Comparison of ENCODE assay signal across 11 mouse cellular contexts in the genomic region with DNA sequence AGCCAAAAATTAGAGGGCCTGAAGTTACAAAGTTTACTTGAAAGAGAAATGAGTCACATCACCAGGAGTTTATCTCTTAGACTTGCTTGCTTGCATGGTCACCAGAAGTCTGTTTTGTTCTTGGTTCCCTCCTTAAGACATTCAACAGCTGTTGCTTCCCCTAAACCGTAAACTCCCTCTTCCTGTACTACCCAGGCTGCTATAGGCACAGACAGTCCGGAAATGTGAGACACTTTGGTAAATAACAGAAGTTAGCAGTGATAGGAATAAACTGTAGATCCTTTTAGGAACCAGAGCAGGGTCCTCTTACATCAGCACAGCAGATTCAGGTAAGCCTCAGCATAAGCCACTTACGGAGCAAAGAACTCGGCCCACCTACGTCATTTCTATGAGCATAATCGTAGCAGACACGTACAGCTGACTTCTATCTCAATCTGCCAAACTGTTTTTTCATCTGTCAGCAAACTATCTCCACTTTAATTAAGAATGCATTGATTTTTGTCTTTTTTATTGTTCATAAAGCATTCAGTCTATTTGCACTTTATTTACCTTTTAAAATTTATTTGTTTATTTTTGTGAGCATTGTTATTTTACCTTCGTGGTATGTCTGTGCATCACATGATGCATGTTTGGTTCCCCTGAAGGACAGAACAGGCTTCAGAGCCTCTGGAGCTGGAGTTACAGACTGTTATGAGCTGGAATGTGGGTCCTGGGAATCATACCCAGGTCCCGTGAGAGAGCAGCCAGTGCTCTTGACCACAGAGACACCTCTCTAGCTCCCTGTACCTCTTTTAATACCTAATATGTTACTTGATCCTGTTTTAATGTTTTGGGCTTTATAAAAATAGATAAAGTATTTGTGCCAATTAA. TPM values are rescaled to one million over a fixed set of nuclear protein-coding genes. Genes with fewer than 3 reads are reported as not detected.
DNase-seq lines count a peak whose midpoint lies in the region; ATAC-seq and TF ChIP-seq lines count a peak whose summit lies in the region.
"Had no signal": no experiment of that assay in that cellular context is flagged by ENCODE, and none has a peak within 500 bp of the region (broad histone marks: within the 10 kb centered on the region; RNA-seq: fewer than 3 reads in every experiment).

No protein-coding gene starts in this region.

- H3K27me3 ChIP-seq in limb, embryonic 15.5 days = no peaks in the 10 kb centered on the region
- no peaks in the 10 kb centered on the region for H3K27me3 ChIP-seq in limb, embryonic 10.5 days (ENCODE audit: low read depth, poor library complexity, severe bottlenecking)
- no peaks in the 10 kb centered on the region for H3K27me3 ChIP-seq in liver, embryonic 14.5 days (ENCODE audit: control insufficient read depth, insufficient read depth, low read length)
- no peaks in the 10 kb centered on the region for H3K27me3 ChIP-seq in splenic B cell, adult 2 months (ENCODE audit: control insufficient read depth, insufficient read depth, low read length, poor library complexity, severe bottlenecking)
- H3K27me3 ChIP-seq in midbrain, embryonic 14.5 days (ENCODE audit: control insufficient read depth, insufficient read depth, low read length) = no peaks in the 10 kb centered on the region

- no peaks in the 10 kb centered on the region for H3K9me3 ChIP-seq in limb, embryonic 15.5 days
- no peaks in the 10 kb centered on the region for H3K9me3 ChIP-seq in limb, embryonic 10.5 days (replicated peaks)
- H3K9me3 ChIP-seq in liver, embryonic 14.5 days (ENCODE audit: control insufficient read depth, low read length) = no peaks in the 10 kb centered on the region
- peaks cover 4% of the 10 kb centered on the region; the same call in 1 of the 2 replicates for H3K9me3 ChIP-seq in midbrain, embryonic 14.5 days (ENCODE audit: control insufficient read depth, low read length)

- no peak for TF ChIP-seq EP300 in liver, embryonic 14.5 days (IDR thresholded peaks at IDR 0.05; ENCODE audit: low read depth)

- no peaks in the 10 kb centered on the region for H3K36me3 ChIP-seq in limb, embryonic 15.5 days
- H3K36me3 ChIP-seq in limb, embryonic 10.5 days = no peaks in the 10 kb centered on the region
- no peaks in the 10 kb centered on the region for H3K36me3 ChIP-seq in liver, embryonic 14.5 days (replicated peaks; ENCODE audit: control insufficient read depth, insufficient read depth, low read depth)
- no peaks in the 10 kb centered on the region for H3K36me3 ChIP-seq in splenic B cell, adult 2 months (ENCODE audit: control insufficient read depth, insufficient read depth, low read length, poor library complexity, severe bottlenecking)
- no peaks in the 10 kb centered on the region for H3K36me3 ChIP-seq in midbrain, embryonic 14.5 days (ENCODE audit: control insufficient read depth, insufficient read depth, low read length)
- H3K36me3 ChIP-seq: G1E had no signal

- H3K4me3 ChIP-seq in limb, embryonic 15.5 days = no peak overlapping the region
- no peak overlapping the region for H3K4me3 ChIP-seq in limb, embryonic 10.5 days
- H3K4me3 ChIP-seq in liver, embryonic 14.5 days (ENCODE audit: insufficient read depth in 1 of 2, low read depth in 2 of 2, low read length in 2 of 2) = no peak overlapping the region
- no peak overlapping the region for H3K4me3 ChIP-seq in midbrain, embryonic 14.5 days (replicated peaks; ENCODE audit: low read depth, low read length)

- H3K9ac ChIP-seq in limb, embryonic 15.5 days = no peak overlapping the region
- no peak overlapping the region for H3K9ac ChIP-seq in liver, embryonic 14.5 days (replicated peaks)
- no peak overlapping the region for H3K9ac ChIP-seq in midbrain, embryonic 14.5 days (replicated peaks; ENCODE audit: low read length)

- no peaks in the 10 kb centered on the region for H3K4me1 ChIP-seq in limb, embryonic 15.5 days
- H3K4me1 ChIP-seq in limb, embryonic 10.5 days = no peaks in the 10 kb centered on the region
- no peaks in the 10 kb centered on the region for H3K4me1 ChIP-seq in liver, embryonic 14.5 days (replicated peaks; ENCODE audit: control insufficient read depth in 2 of 2, insufficient read depth in 2 of 2, low read length in 1 of 2)
- H3K4me1 ChIP-seq in midbrain, embryonic 14.5 days (ENCODE audit: control insufficient read depth, insufficient read depth, low read length) = no peaks in the 10 kb centered on the region

- DNase-seq in limb, embryonic 10.5 days (ENCODE audit: low spot score) = no peak
- peak; percentile 14 to 51 for DNase-seq in heart, adult 9 months (ENCODE audit: low spot score in 2 of 2)
- DNase-seq in liver, embryonic 14.5 days (ENCODE audit: low read depth in 3 of 3, low spot score in 3 of 3) = peak in 1 of 3 experiments; percentile 7
- DNase-seq in splenic B cell, adult 2 months (ENCODE audit: low read depth, low spot score) = peak; percentile 11
- no peak for DNase-seq in frontal cortex, postnatal 10 days (ENCODE audit: low spot score in 2 of 2)
- no peak for DNase-seq in midbrain, embryonic 14.5 days
- DNase-seq: adrenal gland, postnatal 36 days; thymus, postnatal 25 days had no signal

- no peak overlapping the region for H3K4me2 ChIP-seq in limb, embryonic 15.5 days
- no peak overlapping the region for H3K4me2 ChIP-seq in liver, embryonic 14.5 days (ENCODE audit: low read depth)
- H3K4me2 ChIP-seq in midbrain, embryonic 14.5 days (ENCODE audit: low read length) = no peak overlapping the region

- TF ChIP-seq CTCF in liver, embryonic 14.5 days (IDR thresholded peaks at IDR 0.05; ENCODE audit: low read depth) = no peak

- no peak overlapping the region for H3K27ac ChIP-seq in limb, embryonic 15.5 days
- no peak overlapping the region for H3K27ac ChIP-seq in limb, embryonic 10.5 days
- no peak overlapping the region for H3K27ac ChIP-seq in liver, embryonic 14.5 days
- H3K27ac ChIP-seq in midbrain, embryonic 14.5 days (replicated peaks; ENCODE audit: low read depth, low read length) = no peak overlapping the region

- WGBS in limb, embryonic 15.5 days = 67% methylated on average over 9 of the region's 9 CpGs
- WGBS in limb, embryonic 10.5 days = 83% methylated on average over 9 of the region's 9 CpGs
- WGBS in liver, embryonic 14.5 days (ENCODE audit: insufficient replicate concordance) = 18% methylated on average over 9 of the region's 9 CpGs
- 89% methylated on average over 9 of the region's 9 CpGs for WGBS in midbrain, embryonic 14.5 days

- ATAC-seq in limb, embryonic 15.5 days (ENCODE audit: insufficient number of reproducible peaks, low FRiP score, low TSS enrichment, low read depth) = 0 out of 2 replicates have a peak, but pooled peaks have one; percentile 48
- ATAC-seq in liver, embryonic 14.5 days (ENCODE audit: insufficient read depth) = peak; percentile 21; the same call in 1 of the 2 replicates
- no peak for ATAC-seq in midbrain, embryonic 14.5 days (ENCODE audit: low FRiP score, low TSS enrichment)
- no peak for ATAC-seq in inflammation-experienced regulatory T-cells, adult 6 months

RNA-seq across cellular contexts. Expression of a gene that starts 58.9 kb away (rescaled TPM):
- polyA plus RNA-seq in limb, embryonic 15.5 days (2015; fragmentation: Nextera tagmentation; extraction: Ambion mirVana) = 21.6 and 28.1 TPM in 2 replicates
- 2.6 and 4.0 TPM in 2 replicates for polyA plus RNA-seq in limb, embryonic 10.5 days (2016; fragmentation: Nextera tagmentation; extraction: Ambion mirVana)
- polyA plus RNA-seq in liver, embryonic 14.5 days (2012; rRNA removed) = 1.6 and 2.3 TPM in 2 replicates
- 6.7 and 7.5 TPM in 2 replicates for polyA plus RNA-seq in liver, embryonic 14.5 days (2014; fragmentation: Nextera tagmentation; extraction: Ambion mirVana)
- polyA plus RNA-seq in midbrain, embryonic 14.5 days (2014; fragmentation: Nextera tagmentation; extraction: Ambion mirVana) = 111 and 125 TPM in 2 replicates
- polyA plus RNA-seq in inflammation-experienced regulatory T-cells, adult 6 months (2017; shearing (Covaris generic)) = not detected
- polyA plus RNA-seq: G1E had no signal

Comparison
In these comparisons a context has a peak if more than half of its experiments do, and no peak if none do; other contexts are left out.
1. ATAC-seq: peak in limb, embryonic 15.5 days (single experiment) and liver, embryonic 14.5 days (single experiment); none in midbrain, embryonic 14.5 days (single experiment) and inflammation-experienced regulatory T-cells, adult 6 months (single experiment).
2. DNase-seq: peak in heart, adult 9 months (2 of 2) and splenic B cell, adult 2 months (single experiment); none in limb, embryonic 10.5 days (single experiment), frontal cortex, postnatal 10 days (0 of 2) and midbrain, embryonic 14.5 days (single experiment).